Mouse (Mus musculus) megakaryocyte, embryonic 14.5 days (primary cell): Measurements from ENCODE around the gene Pgpep1l. TPM values are rescaled to one million over a fixed set of nuclear protein-coding genes. Genes with fewer than 3 reads are reported as not detected.

Experiments used
- H3K27me3 ChIP-seq: replicated peaks from 2 replicates; pipeline ENCODE3; 2012; ENCODE audit warnings: inconsistent platforms
- H3K36me3 ChIP-seq: replicated peaks from 2 replicates; pipeline ENCODE3; 2012; ENCODE audit warnings: low read length, inconsistent platforms, mixed read lengths
- H3K4me1 ChIP-seq: 2 replicates; pipeline ENCODE4 v1.6.1; 2012; ENCODE audit warnings: inconsistent platforms
- H3K4me3 ChIP-seq: replicated peaks from 2 replicates; pipeline ENCODE3; 2012; ENCODE audit warnings: moderate library complexity, mild to moderate bottlenecking, inconsistent platforms
- H3K9me3 ChIP-seq: 2 replicates; pipeline ENCODE4 v1.6.1; 2012; ENCODE audit warnings: inconsistent platforms
- FLI1 ChIP-seq: IDR thresholded peaks from 2 replicates; pipeline ENCODE4 v1.6.1; 2012; ENCODE audit warnings: low read length, inconsistent platforms, mixed read lengths
- GATA1 ChIP-seq: IDR thresholded peaks from 3 replicates; pipeline ENCODE4 v1.6.1; 2012; ENCODE audit warnings: mixed read lengths, low read length, inconsistent platforms, borderline replicate concordance
- polyA plus RNA-seq: library from polyadenylated mRNA; stranded (reverse); fragments of >175 nt; gene quantifications from 2 replicates; pipeline ENCODE4 v1.2.3, GENCODE M21; 2012; ENCODE audit warnings: low replicate concordance; ENCODE audit not compliant: insufficient read depth

Gene Pgpep1l
- not detected in 2 replicates for polyA plus RNA-seq

DNA sequence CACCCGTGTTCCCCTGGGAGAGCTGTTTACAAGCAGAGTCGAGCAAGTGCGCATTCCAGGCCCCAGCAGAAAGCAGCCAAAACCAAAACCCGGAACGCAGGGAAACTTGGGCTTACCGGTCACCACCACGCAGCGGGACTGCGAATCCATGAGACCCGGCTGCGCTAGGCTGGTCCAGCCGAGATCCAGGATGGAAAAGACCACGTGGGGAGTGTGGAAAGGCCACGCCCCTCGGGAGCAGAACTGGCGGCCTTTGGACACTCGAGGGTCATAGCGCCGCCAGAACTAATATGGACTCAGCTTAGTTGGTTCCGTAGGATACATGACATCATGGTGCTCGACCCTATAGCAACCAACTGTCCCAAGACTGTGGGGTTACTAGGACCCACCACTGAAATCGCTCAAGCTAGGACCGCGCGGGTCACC is at the start of gene Pgpep1l:
Gene Pgpep1l (minus strand): TSS at position 206 of the 426 bp plus-strand sequence.
- Histone ChIP-seq H3K9me3 (peaks cover 7% of the 10 kb centered on the region), H3K4me3 (peak within 1 kb of the TSS; percentile 50), H3K4me1 (peaks cover 17% of the 10 kb centered on the region), H3K36me3 (no peaks in the 10 kb centered on the region), H3K27me3 (peaks cover 20% of the 10 kb centered on the region)
- TF ChIP-seq GATA1 (no peak), FLI1 (no peak)

DNA sequence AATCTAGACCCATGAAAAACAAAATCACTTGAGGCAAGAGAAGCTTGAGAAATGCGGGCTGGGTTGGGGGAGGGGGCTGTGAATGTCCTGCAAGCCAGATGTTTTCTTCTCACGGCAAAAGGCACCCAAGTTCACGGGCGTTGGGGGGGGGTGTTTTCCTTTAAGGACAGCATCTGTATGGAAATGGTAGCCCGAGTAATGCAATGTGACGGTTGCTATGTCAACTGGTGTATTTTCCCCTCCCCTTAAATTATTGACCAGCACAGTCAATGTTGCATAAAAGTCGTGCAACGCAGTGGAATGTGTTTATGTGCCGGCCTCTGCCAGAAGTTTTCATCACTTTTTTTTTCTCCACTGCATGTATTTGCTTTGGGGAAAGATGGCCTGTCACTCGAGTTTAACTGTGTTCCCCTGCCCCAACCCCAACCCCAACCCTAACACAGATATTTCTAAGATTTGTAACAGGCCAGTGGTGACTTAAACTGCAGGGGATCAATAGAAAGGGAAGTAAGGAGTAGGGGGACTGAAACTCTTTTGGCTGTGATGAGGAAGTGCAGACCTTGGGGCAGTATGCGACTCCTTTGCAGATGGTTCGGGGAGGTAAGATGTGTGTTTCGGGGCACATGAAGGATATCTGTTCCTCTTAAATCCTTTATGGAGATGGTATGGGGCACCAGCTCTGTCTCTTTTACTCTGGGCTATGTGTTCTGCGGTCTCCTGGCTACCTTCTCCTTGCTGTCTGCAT is 49.2 kb upstream of the Pgpep1l start:
- Histone ChIP-seq H3K4me1 (peaks cover 23% of the 10 kb centered on the region), H3K4me3 (no peak overlapping the region), H3K9me3 (no peaks in the 10 kb centered on the region), H3K36me3 (no peaks in the 10 kb centered on the region), H3K27me3 (peaks cover 33% of the 10 kb centered on the region)
- TF ChIP-seq GATA1 (no peak), FLI1 (no peak)

DNA sequence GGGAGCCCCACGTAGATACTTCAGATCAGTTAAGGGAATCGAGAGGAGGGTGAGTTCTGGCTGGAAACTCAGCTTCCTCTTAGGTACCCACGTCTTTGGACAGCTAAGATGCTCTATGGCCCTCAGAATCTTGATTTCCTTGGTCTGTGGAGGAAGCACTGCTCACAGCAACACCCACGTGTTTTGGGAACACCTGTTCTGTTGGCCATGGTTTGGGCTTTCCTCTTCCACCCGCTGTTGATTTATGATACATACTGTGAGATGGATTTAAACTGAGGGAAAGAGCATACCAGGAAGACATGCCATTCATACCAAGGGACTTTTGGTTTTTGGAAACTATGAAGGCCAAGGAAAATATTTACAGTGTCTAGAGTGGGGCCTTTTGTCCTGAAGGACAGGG is 48.4 kb upstream of the Pgpep1l start:
- peaks cover 30% of the 10 kb centered on the region for H3K4me1 ChIP-seq
- TF ChIP-seq GATA1 (no peak), FLI1 (no peak)
- H3K4me3 ChIP-seq, result no peak overlapping the region
- H3K27me3 ChIP-seq, result peaks cover 27% of the 10 kb centered on the region
- no peaks in the 10 kb centered on the region for H3K36me3 ChIP-seq
- H3K9me3 ChIP-seq, result no peaks in the 10 kb centered on the region

DNA sequence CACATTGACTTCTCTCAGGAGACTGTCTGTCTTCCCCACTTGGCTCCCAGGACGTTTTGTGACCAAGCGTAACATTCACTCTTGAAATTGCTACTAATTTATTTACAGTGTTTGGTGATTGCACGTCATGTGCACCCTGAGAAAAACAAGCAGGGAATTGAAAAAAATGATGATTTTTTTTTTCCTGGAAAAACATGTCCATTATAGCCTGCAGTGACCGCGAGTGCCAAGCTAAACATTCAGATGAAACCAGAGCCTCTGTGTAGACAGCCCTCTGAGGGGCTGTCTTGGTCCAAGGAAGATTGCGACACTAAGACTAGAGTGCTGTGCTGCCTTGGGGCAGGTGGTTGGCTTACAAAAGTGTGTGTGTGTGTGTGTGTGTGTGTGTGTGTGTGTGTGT is 47.4 kb upstream of the Pgpep1l start:
- no peaks in the 10 kb centered on the region for H3K9me3 ChIP-seq
- no peak overlapping the region for H3K4me3 ChIP-seq
- H3K27me3 ChIP-seq, result peaks cover 22% of the 10 kb centered on the region
- no peaks in the 10 kb centered on the region for H3K36me3 ChIP-seq
- TF ChIP-seq GATA1 (no peak), FLI1 (no peak)
- H3K4me1 ChIP-seq, result peaks cover 30% of the 10 kb centered on the region

DNA sequence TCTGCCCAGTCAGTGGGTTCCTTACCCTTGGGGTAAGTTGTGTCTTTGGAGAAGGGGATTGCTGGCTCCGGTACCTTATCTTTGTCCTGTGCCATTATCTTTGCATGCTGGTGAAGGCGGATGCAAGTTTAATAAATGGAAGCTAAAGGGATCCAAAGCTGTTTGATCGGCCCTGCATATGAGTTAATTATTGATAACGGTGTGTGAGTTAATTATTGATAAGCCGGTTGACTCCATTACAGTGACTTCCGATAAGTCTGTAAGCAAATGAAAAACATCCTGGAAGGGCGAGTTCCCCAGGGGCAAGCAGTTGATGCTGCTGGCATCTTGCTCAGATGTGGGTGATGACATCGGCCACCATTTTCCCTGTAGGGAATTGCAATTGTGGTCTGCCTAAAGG is 42.7 kb upstream of the Pgpep1l start:
- no peak overlapping the region for H3K4me3 ChIP-seq
- peaks cover 2% of the 10 kb centered on the region for H3K27me3 ChIP-seq
- peaks cover 65% of the 10 kb centered on the region for H3K4me1 ChIP-seq
- H3K9me3 ChIP-seq, result no peaks in the 10 kb centered on the region
- TF ChIP-seq GATA1 (no peak), FLI1 (no peak)
- H3K36me3 ChIP-seq, result no peaks in the 10 kb centered on the region

DNA sequence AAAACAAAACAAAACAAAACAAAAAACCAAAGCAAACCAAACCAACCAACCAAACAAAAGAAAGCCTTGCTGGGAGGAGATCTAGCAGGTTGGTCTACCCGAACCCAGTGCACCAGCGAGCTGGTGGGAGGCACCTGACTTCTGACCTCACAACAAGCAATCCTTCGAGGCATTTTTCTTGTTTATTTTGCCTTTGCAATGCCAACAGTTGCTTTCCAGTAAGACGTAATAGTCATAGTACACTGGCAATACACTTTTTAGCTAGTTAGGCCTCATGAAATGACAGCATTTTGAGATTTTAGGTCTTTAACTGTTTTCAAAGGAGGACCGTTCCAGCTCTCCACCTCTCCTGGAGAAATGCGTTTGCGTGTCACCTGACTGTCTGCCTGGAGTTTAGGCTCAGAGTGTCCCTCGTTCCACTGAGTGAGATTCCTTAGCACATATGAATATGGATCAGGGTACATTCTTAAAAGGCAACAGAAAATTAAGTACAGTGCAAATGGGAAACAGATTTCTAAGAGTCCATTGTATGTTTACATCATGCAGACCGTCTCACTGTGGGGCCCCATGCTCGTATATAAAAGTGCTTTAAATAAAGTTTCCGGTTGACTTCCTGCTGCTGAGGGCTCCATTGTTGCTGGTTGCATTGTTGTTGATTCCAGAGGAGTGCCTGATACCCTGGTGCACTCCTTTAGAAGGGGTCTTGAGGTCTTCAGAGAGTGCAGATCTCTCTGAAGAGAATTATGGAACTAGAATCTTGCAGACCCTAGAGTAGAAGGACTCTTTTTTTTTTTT is 41.9 kb upstream of the Pgpep1l start:
- Histone ChIP-seq H3K4me3 (no peak overlapping the region), H3K36me3 (no peaks in the 10 kb centered on the region), H3K27me3 (peaks cover 2% of the 10 kb centered on the region), H3K9me3 (no peaks in the 10 kb centered on the region), H3K4me1 (peaks cover 65% of the 10 kb centered on the region)
- no peak for TF ChIP-seq GATA1
- no peak for TF ChIP-seq FLI1

DNA sequence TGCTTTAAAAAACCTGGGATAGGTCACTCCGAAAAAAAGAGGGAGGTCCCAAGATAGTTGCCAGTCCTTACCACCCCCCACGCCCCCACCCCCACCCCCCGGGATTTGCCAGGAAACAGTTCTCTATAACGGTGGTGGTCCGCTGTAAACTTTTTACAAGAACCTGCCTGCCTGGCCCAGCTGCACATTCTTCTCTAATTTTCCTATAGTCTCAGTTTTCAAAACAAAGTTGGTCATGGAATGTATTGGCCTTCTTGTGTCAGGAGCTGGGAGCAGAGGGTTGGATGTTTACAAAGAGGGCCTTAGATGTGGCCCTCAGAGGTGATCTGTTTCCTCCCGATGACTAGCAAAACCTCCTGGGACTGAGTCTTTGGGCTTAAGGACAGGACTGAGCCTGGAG is 39.7 kb upstream of the Pgpep1l start:
- H3K4me1 ChIP-seq, result peaks cover 44% of the 10 kb centered on the region
- H3K36me3 ChIP-seq, result no peaks in the 10 kb centered on the region
- no peaks in the 10 kb centered on the region for H3K9me3 ChIP-seq
- H3K27me3 ChIP-seq, result peaks cover under 1% of the 10 kb centered on the region
- TF ChIP-seq FLI1 (no peak), GATA1 (no peak)
- no peak overlapping the region for H3K4me3 ChIP-seq

DNA sequence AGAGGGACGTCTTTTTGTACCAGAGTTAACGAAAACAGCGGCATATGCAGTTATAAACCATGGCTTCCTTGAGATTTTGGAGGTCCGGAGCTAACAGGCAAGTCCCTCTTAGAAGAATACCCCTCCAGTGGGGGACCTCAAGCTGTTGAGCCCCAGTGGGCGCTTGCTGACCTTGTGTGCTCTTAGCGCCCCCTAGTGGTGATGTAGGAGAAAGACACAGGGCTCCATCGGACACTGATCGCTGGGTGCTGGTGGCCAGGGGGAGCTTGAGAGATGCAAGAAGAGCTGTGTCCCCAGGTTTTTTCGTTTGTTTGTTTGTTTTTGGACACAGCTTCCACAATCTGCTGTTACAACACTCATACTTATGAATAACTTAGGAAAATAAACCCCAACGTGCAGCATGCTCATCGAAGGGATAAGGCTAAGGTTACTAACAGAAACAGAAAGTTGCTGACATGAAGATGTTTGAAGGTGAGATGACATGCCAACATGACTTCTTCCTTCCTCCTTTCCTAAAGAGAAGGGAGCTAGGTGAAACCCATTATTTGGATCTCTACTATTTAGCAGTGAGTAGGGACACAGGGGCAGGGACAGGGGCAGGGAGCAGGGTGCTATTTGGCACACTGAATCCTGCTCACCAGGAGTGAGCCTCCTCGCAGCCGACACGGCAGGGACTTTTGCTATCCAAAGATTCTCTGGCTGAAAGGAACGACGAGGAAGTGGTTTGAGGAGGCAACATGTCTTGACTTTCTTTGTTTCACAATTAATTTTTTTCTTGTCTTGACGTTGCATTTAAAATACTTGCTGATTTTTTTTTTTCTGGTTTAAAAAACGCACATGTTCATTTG is 38.8 kb upstream of the Pgpep1l start:
- no peaks in the 10 kb centered on the region for H3K9me3 ChIP-seq
- no peak for TF ChIP-seq FLI1
- TF ChIP-seq GATA1, result no peak
- H3K36me3 ChIP-seq, result no peaks in the 10 kb centered on the region
- no peaks in the 10 kb centered on the region for H3K27me3 ChIP-seq
- peaks cover 42% of the 10 kb centered on the region for H3K4me1 ChIP-seq
- H3K4me3 ChIP-seq, result peak overlapping the region; percentile 93

DNA sequence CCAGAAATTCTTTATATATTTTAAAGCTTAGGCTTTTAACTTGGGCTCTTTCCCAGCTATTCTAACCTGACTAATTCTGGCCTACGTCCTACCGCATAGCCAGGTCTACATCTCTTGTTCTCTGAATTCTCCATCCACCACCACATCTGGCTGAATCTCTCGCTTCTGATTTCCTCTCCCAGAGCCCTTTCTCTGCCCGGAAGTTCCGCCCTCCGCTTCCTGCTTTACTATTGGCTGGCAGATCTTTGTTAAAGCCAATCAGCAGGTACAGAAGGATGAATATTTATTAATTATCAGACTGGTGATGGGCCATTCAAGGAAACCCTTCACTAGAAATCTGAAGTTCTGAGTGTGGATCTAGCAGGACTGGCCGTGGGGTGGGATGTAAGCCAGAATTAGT is 37.1 kb upstream of the Pgpep1l start:
- Histone ChIP-seq H3K9me3 (no peaks in the 10 kb centered on the region), H3K4me1 (peaks cover 41% of the 10 kb centered on the region), H3K4me3 (no peak overlapping the region), H3K36me3 (no peaks in the 10 kb centered on the region), H3K27me3 (no peaks in the 10 kb centered on the region)
- TF ChIP-seq FLI1, result no peak
- TF ChIP-seq GATA1, result no peak
